8 mouse cellular contexts compared by ENCODE assay signal in the genomic region with DNA sequence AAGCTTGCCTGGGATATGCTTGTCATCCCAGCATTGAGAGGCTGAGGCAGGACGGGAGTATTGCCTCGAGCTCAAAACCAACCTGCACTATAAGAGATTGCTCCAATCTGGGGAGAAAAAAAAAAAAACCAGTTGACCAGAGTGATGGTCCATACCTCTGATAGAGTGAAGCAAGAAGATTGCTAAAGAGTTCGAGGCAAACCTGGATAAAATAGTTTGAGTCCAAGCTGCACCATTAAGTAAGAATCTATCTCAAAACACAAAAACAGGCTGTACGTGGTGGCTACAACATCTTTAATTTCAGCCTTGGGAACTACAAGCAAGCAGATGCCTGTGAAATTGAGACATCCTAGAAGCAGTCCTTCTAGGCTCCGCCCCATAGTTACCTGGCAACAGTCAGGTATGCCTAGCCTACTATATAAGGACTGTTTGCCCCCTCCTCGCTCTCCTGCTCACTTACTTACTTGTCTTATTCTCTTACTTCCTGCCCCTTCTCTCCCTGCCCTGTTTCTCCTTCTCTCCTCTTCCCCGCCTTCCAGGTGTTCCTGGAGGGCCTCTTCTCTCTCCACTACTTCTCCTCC. TPM values are rescaled to one million over a fixed set of nuclear protein-coding genes. Genes with fewer than 3 reads are reported as not detected.
DNase-seq lines count a peak whose midpoint lies in the region; ATAC-seq lines count a peak whose summit lies in the region.

No protein-coding gene starts in this region.

- ATAC-seq in kidney, embryonic 16.5 days (ENCODE audit: low FRiP score, low TSS enrichment), result peak; percentile 23; the same call in 1 of the 2 replicates
- ATAC-seq in erythroid progenitor cell, adult 5-6 weeks (replicated peaks; ENCODE audit: low FRiP score, poor library complexity, severe bottlenecking), result peak; percentile 37
- ATAC-seq in liver, embryonic 13.5 days (ENCODE audit: low read depth), result no peak; the same call in 1 of the 2 replicates
- ATAC-seq in neural tube, embryonic 13.5 days (ENCODE audit: low read depth), result peak; percentile 32; the same call in 1 of the 2 replicates

- no peaks in the 10 kb centered on the region for H3K27me3 ChIP-seq in kidney, embryonic 16.5 days (ENCODE audit: insufficient read depth, low read length)
- H3K27me3 ChIP-seq in liver, embryonic 13.5 days, result no peaks in the 10 kb centered on the region
- H3K27me3 ChIP-seq in neural tube, embryonic 13.5 days, result no peaks in the 10 kb centered on the region

- peak overlapping the region; percentile 92 for H3K4me3 ChIP-seq in kidney, embryonic 16.5 days (ENCODE audit: low read length)
- peak overlapping the region; percentile 79 for H3K4me3 ChIP-seq in liver, embryonic 13.5 days (replicated peaks)
- peak overlapping the region; percentile 94 for H3K4me3 ChIP-seq in neural tube, embryonic 13.5 days

- no peak overlapping the region for H3K27ac ChIP-seq in kidney, embryonic 16.5 days (ENCODE audit: low read length)
- H3K27ac ChIP-seq in liver, embryonic 13.5 days, result no peak overlapping the region
- no peak overlapping the region for H3K27ac ChIP-seq in neural tube, embryonic 13.5 days (replicated peaks)

- H3K9ac ChIP-seq in kidney, embryonic 16.5 days (replicated peaks; ENCODE audit: low read length), result peak overlapping the region; percentile 67
- peak overlapping the region; percentile 87 for H3K9ac ChIP-seq in liver, embryonic 13.5 days
- peak overlapping the region; percentile 65 for H3K9ac ChIP-seq in neural tube, embryonic 13.5 days

- no peaks in the 10 kb centered on the region for H3K9me3 ChIP-seq in kidney, embryonic 16.5 days (ENCODE audit: low read length)
- H3K9me3 ChIP-seq in liver, embryonic 13.5 days (replicated peaks), result no peaks in the 10 kb centered on the region
- no peaks in the 10 kb centered on the region for H3K9me3 ChIP-seq in neural tube, embryonic 13.5 days

- peak overlapping the region; percentile 87 for H3K4me2 ChIP-seq in kidney, embryonic 16.5 days (replicated peaks; ENCODE audit: low read depth, low read length)
- H3K4me2 ChIP-seq in liver, embryonic 13.5 days, result peak overlapping the region; percentile 94
- peak overlapping the region; percentile 87 for H3K4me2 ChIP-seq in neural tube, embryonic 13.5 days

- no peak for DNase-seq in kidney, postnatal 4 days
- no peak for DNase-seq in liver, embryonic 13.5 days
- DNase-seq in right cerebral cortex, postnatal 10 days (ENCODE audit: low spot score in 2 of 2), result no peak
- DNase-seq in spleen, postnatal 4 days (ENCODE audit: low spot score in 2 of 2), result no peak
- no peak for DNase-seq in B cell, adult 2 months

- WGBS in kidney, embryonic 16.5 days, result 37% methylated on average over 7 of the region's 7 CpGs
- 40% methylated on average over 7 of the region's 7 CpGs for WGBS in liver, embryonic 13.5 days (ENCODE audit: insufficient replicate concordance)
- 39% methylated on average over 7 of the region's 7 CpGs for WGBS in neural tube, embryonic 13.5 days

- peaks cover 17% of the 10 kb centered on the region for H3K4me1 ChIP-seq in kidney, embryonic 16.5 days (ENCODE audit: insufficient read depth, low read length)
- H3K4me1 ChIP-seq in liver, embryonic 13.5 days (replicated peaks), result peaks cover 58% of the 10 kb centered on the region
- H3K4me1 ChIP-seq in neural tube, embryonic 13.5 days (replicated peaks), result peaks cover 31% of the 10 kb centered on the region

- peaks cover 18% of the 10 kb centered on the region for H3K36me3 ChIP-seq in kidney, embryonic 16.5 days (ENCODE audit: insufficient read depth, low read length)
- peaks cover 35% of the 10 kb centered on the region for H3K36me3 ChIP-seq in liver, embryonic 13.5 days
- H3K36me3 ChIP-seq in neural tube, embryonic 13.5 days, result peaks cover 35% of the 10 kb centered on the region

RNA-seq across cellular contexts. Expression of gene Bax, which starts 0.5 kb away (rescaled TPM):
- 172 and 182 TPM in 2 replicates for polyA plus RNA-seq in kidney, embryonic 16.5 days (2015; fragmentation: Nextera tagmentation; extraction: Ambion mirVana)
- 10.1 and 43.6 TPM in 2 replicates for total RNA-seq in erythroid progenitor cell, adult 5-6 weeks (2015; ENCODE audit: low replicate concordance)
- 10.3 and 15.9 TPM in 2 replicates for total RNA-seq in erythroid progenitor cell, adult 5-6 weeks (2017; ENCODE audit: low replicate concordance)
- polyA plus RNA-seq in liver, embryonic 13.5 days (2015; fragmentation: Nextera tagmentation; extraction: Ambion mirVana), result 104 and 106 TPM in 2 replicates
- 184 and 237 TPM in 2 replicates for polyA plus RNA-seq in neural tube, embryonic 13.5 days (2015; fragmentation: Nextera tagmentation; extraction: Ambion mirVana)

RNA-seq across cellular contexts. Expression of gene Ftl1, which starts 7.5 kb away (rescaled TPM):
- polyA plus RNA-seq in kidney, embryonic 16.5 days (2015; fragmentation: Nextera tagmentation; extraction: Ambion mirVana), result 5,149 and 5,628 TPM in 2 replicates
- total RNA-seq in erythroid progenitor cell, adult 5-6 weeks (2015; ENCODE audit: low replicate concordance), result 2,156 and 2,353 TPM in 2 replicates
- 950 and 960 TPM in 2 replicates for total RNA-seq in erythroid progenitor cell, adult 5-6 weeks (2017; ENCODE audit: low replicate concordance)
- polyA plus RNA-seq in liver, embryonic 13.5 days (2015; fragmentation: Nextera tagmentation; extraction: Ambion mirVana), result 7,621 and 8,262 TPM in 2 replicates
- 6,282 and 6,442 TPM in 2 replicates for polyA plus RNA-seq in neural tube, embryonic 13.5 days (2015; fragmentation: Nextera tagmentation; extraction: Ambion mirVana)

RNA-seq across cellular contexts. Expression of gene Tulp2, which starts 14.5 kb away (rescaled TPM):
- 0.80 and 1.1 TPM in 2 replicates for polyA plus RNA-seq in kidney, embryonic 16.5 days (2015; fragmentation: Nextera tagmentation; extraction: Ambion mirVana)
- total RNA-seq in erythroid progenitor cell, adult 5-6 weeks (2015; ENCODE audit: low replicate concordance), result 0.84 TPM in 1 of 2 replicates, not detected in the other
- total RNA-seq in erythroid progenitor cell, adult 5-6 weeks (2017; ENCODE audit: low replicate concordance), result not detected in 2 replicates
- 0.80 and 0.87 TPM in 2 replicates for polyA plus RNA-seq in liver, embryonic 13.5 days (2015; fragmentation: Nextera tagmentation; extraction: Ambion mirVana)
- 0.13 and 0.29 TPM in 2 replicates for polyA plus RNA-seq in neural tube, embryonic 13.5 days (2015; fragmentation: Nextera tagmentation; extraction: Ambion mirVana)

RNA-seq across cellular contexts. Expression of gene Gm45808, which starts 19.4 kb away (rescaled TPM):
- not detected in 2 replicates for polyA plus RNA-seq in kidney, embryonic 16.5 days (2015; fragmentation: Nextera tagmentation; extraction: Ambion mirVana)
- not detected in 2 replicates for total RNA-seq in erythroid progenitor cell, adult 5-6 weeks (2015; ENCODE audit: low replicate concordance)
- 4.9 TPM in 1 of 2 replicates, not detected in the other for total RNA-seq in erythroid progenitor cell, adult 5-6 weeks (2017; ENCODE audit: low replicate concordance)
- polyA plus RNA-seq in liver, embryonic 13.5 days (2015; fragmentation: Nextera tagmentation; extraction: Ambion mirVana), result not detected in 2 replicates
- not detected in 2 replicates for polyA plus RNA-seq in neural tube, embryonic 13.5 days (2015; fragmentation: Nextera tagmentation; extraction: Ambion mirVana)

RNA-seq across cellular contexts. Expression of gene Dhdh, which starts 21.4 kb away (rescaled TPM):
- polyA plus RNA-seq in kidney, embryonic 16.5 days (2015; fragmentation: Nextera tagmentation; extraction: Ambion mirVana), result 2.4 and 3.3 TPM in 2 replicates
- total RNA-seq in erythroid progenitor cell, adult 5-6 weeks (2015; ENCODE audit: low replicate concordance), result 0.42 and 3.6 TPM in 2 replicates
- 1.0 and 1.6 TPM in 2 replicates for total RNA-seq in erythroid progenitor cell, adult 5-6 weeks (2017; ENCODE audit: low replicate concordance)
- polyA plus RNA-seq in liver, embryonic 13.5 days (2015; fragmentation: Nextera tagmentation; extraction: Ambion mirVana), result 2.0 and 2.2 TPM in 2 replicates
- 3.2 and 3.4 TPM in 2 replicates for polyA plus RNA-seq in neural tube, embryonic 13.5 days (2015; fragmentation: Nextera tagmentation; extraction: Ambion mirVana)
